Mouse (Mus musculus): ENCODE data around the gene Lamp1. TPM values are rescaled to one million over a fixed set of nuclear protein-coding genes. Genes with fewer than 3 reads are reported as not detected.
"Not testable (repeated sequence)": the region's sequence is repeated elsewhere in the genome, so short reads cannot be mapped to it uniquely, and the experiment has no call there.

Lamp1 gene
- polyA plus RNA-seq, 1 experiment from 2014 or later, result 361 TPM

- ATAC-seq (ENCODE audit: insufficient number of reproducible peaks, insufficient read depth, low FRiP score, low read depth), result no peak
- peaks cover 8 to 30% of the 10 kb centered on the region in 2 experiments for H3K4me1 ChIP-seq (ENCODE audit: control insufficient read depth in 2 of 2, insufficient read depth in 2 of 2, low read length in 2 of 2)
- H3K4me2 ChIP-seq (ENCODE audit: low read length), result 0 out of 2 replicates have a peak overlapping the region, but pooled peaks have one; percentile 4
- peak overlapping the region in 1 of 2 experiments; percentile 28; a peak in 2 of 4 replicates for H3K27ac ChIP-seq (replicated peaks in 1 of 2; ENCODE audit: control insufficient read depth in 1 of 2, insufficient read depth in 1 of 2, low read depth in 2 of 2, low read length in 2 of 2)
- 60% methylated on average over 7 of the region's 7 CpGs for WGBS
- H3K9ac ChIP-seq (ENCODE audit: low read length), result no peak overlapping the region; the same call in 1 of the 2 replicates
- no peaks in the 10 kb centered on the region for H3K9me3 ChIP-seq (ENCODE audit: control insufficient read depth, low read length)
- no peaks in the 10 kb centered on the region for H3K27me3 ChIP-seq (ENCODE audit: control insufficient read depth, insufficient read depth, low read length)
- no peak overlapping the region for H3K4me3 ChIP-seq (ENCODE audit: control insufficient read depth in 1 of 2, insufficient read depth in 1 of 2, low read depth in 1 of 2, low read length in 2 of 2)
- peaks cover 87% of the 10 kb centered on the region for H3K36me3 ChIP-seq (ENCODE audit: control insufficient read depth, insufficient read depth, low read length)
Measured at GRCm38 (mm10) chr8:13122887-13123421, 36.0 kb upstream of the Lamp1 start.

GRCm38 (mm10) chr8:13124897-13125296 lies 34.1 kb upstream of the Lamp1 start:
- Histone ChIP-seq H3K36me3 (ENCODE audit: control insufficient read depth, insufficient read depth, low read length) (peaks cover 88% of the 10 kb centered on the region), H3K9ac (ENCODE audit: low read length) (no peak overlapping the region)
- ATAC-seq (ENCODE audit: insufficient number of reproducible peaks, insufficient read depth, low FRiP score, low read depth), result no peak

GRCm38 (mm10) chr8:13132220-13132619 lies 26.7 kb upstream of the Lamp1 start:
- H3K4me2 ChIP-seq (ENCODE audit: low read length); H3K9ac ChIP-seq (ENCODE audit: low read length); H3K27ac ChIP-seq (replicated peaks in 1 of 2; ENCODE audit: control insufficient read depth in 1 of 2, insufficient read depth in 1 of 2, low read depth in 2 of 2, low read length in 2 of 2); H3K27me3 ChIP-seq (ENCODE audit: control insufficient read depth, insufficient read depth, low read length); ATAC-seq (ENCODE audit: insufficient number of reproducible peaks, insufficient read depth, low FRiP score, low read depth); H3K9me3 ChIP-seq (ENCODE audit: control insufficient read depth, low read length); H3K4me3 ChIP-seq (ENCODE audit: control insufficient read depth in 1 of 2, insufficient read depth in 1 of 2, low read depth in 1 of 2, low read length in 2 of 2); H3K4me1 ChIP-seq (ENCODE audit: control insufficient read depth in 2 of 2, insufficient read depth in 2 of 2, low read length in 2 of 2): not testable (repeated sequence)
- 64% methylated on average over 9 of the region's 9 CpGs for WGBS
- H3K36me3 ChIP-seq (ENCODE audit: control insufficient read depth, insufficient read depth, low read length), result peaks cover 99% of the 10 kb centered on the region

More at GRCm38 (mm10) chr8:13124897-13125296, 34.1 kb upstream of the Lamp1 start:
- H3K27me3 ChIP-seq (ENCODE audit: control insufficient read depth, insufficient read depth, low read length), result no peaks in the 10 kb centered on the region
- 86% methylated on average over 8 of the region's 8 CpGs for WGBS
- H3K4me1 ChIP-seq (ENCODE audit: control insufficient read depth in 2 of 2, insufficient read depth in 2 of 2, low read length in 2 of 2), result peaks cover 8 to 30% of the 10 kb centered on the region in 2 experiments
- no peaks in the 10 kb centered on the region for H3K9me3 ChIP-seq (ENCODE audit: control insufficient read depth, low read length)
- no peak overlapping the region for H3K4me2 ChIP-seq (ENCODE audit: low read length)
- no peak overlapping the region for H3K27ac ChIP-seq (replicated peaks in 1 of 2; ENCODE audit: control insufficient read depth in 1 of 2, insufficient read depth in 1 of 2, low read depth in 2 of 2, low read length in 2 of 2)
- H3K4me3 ChIP-seq (ENCODE audit: control insufficient read depth in 1 of 2, insufficient read depth in 1 of 2, low read depth in 1 of 2, low read length in 2 of 2), result no peak overlapping the region

GRCm38 (mm10) chr8:13139641-13140182 lies 19.2 kb upstream of the Lamp1 start:
- Histone ChIP-seq H3K36me3 (ENCODE audit: control insufficient read depth, insufficient read depth, low read length) (peaks cover 100% of the 10 kb centered on the region), H3K4me1 (ENCODE audit: control insufficient read depth in 2 of 2, insufficient read depth in 2 of 2, low read length in 2 of 2) (no peaks in the 10 kb centered on the region), H3K4me2 (ENCODE audit: low read length) (no peak overlapping the region), H3K9ac (ENCODE audit: low read length) (no peak overlapping the region), H3K4me3 (ENCODE audit: control insufficient read depth in 1 of 2, insufficient read depth in 1 of 2, low read depth in 1 of 2, low read length in 2 of 2) (no peak overlapping the region), H3K27ac (replicated peaks in 1 of 2; ENCODE audit: control insufficient read depth in 1 of 2, insufficient read depth in 1 of 2, low read depth in 2 of 2, low read length in 2 of 2) (no peak overlapping the region), H3K27me3 (ENCODE audit: control insufficient read depth, insufficient read depth, low read length) (no peaks in the 10 kb centered on the region), H3K9me3 (ENCODE audit: control insufficient read depth, low read length) (peaks cover 3% of the 10 kb centered on the region; the same call in 1 of the 2 replicates)
- ATAC-seq (ENCODE audit: insufficient number of reproducible peaks, insufficient read depth, low FRiP score, low read depth), result no peak
- 90% methylated on average over 6 of the region's 6 CpGs for WGBS

DNA sequence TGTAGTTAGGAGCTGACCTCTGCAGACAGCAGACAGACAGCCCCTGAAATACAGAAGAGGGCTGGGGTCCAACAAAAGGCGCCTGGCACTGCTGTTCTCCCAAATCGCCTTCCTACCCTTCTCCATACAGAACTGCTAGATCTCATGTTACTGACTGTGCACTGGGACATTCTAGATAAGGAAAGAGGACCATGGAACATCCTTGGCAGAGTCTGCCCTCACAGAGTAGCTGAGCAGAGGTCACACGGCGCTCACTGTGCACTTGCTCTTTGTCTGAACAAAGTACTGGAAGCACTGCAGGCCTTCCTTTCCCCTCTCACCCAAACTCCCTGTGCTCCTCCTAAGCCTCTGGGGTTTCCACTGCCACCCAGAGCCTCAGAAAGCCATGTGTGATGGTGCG lies 17.3 kb upstream of the Lamp1 start:
- Histone ChIP-seq H3K27me3 (ENCODE audit: control insufficient read depth, insufficient read depth, low read length) (no peaks in the 10 kb centered on the region), H3K9me3 (ENCODE audit: control insufficient read depth, low read length) (peaks cover 3% of the 10 kb centered on the region; the same call in 1 of the 2 replicates), H3K36me3 (ENCODE audit: control insufficient read depth, insufficient read depth, low read length) (peaks cover 100% of the 10 kb centered on the region), H3K4me2 (ENCODE audit: low read length) (no peak overlapping the region), H3K27ac (replicated peaks in 1 of 2; ENCODE audit: control insufficient read depth in 1 of 2, insufficient read depth in 1 of 2, low read depth in 2 of 2, low read length in 2 of 2) (no peak overlapping the region), H3K4me1 (ENCODE audit: control insufficient read depth in 2 of 2, insufficient read depth in 2 of 2, low read length in 2 of 2) (no peaks in the 10 kb centered on the region), H3K9ac (ENCODE audit: low read length) (no peak overlapping the region), H3K4me3 (ENCODE audit: control insufficient read depth in 1 of 2, insufficient read depth in 1 of 2, low read depth in 1 of 2, low read length in 2 of 2) (no peak overlapping the region)
- ATAC-seq (ENCODE audit: insufficient number of reproducible peaks, insufficient read depth, low FRiP score, low read depth), result no peak
- WGBS, result 75% methylated on average over 5 of the region's 5 CpGs

DNA sequence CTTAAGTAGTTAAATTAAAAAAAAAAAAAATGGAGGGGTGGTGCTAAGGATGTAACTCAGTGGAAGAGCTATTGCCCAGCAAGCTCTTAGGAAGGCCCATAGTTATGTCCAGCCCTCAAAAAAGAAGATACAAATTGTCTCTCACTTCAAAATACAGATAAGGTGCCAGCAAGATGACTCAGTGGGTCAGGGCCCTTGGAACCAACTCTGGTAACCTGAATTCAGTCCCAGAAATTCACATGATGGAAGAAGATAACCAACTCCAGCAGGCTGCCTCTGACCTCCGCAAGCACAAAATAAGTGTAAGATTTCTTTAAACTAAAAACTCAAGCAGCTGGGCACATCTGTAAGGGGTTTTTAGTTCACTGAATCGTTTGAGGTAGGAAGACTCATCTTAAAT lies 10.5 kb upstream of the Lamp1 start:
- Histone ChIP-seq H3K4me1 (ENCODE audit: control insufficient read depth in 2 of 2, insufficient read depth in 2 of 2, low read length in 2 of 2) (no peaks in the 10 kb centered on the region), H3K36me3 (ENCODE audit: control insufficient read depth, insufficient read depth, low read length) (peaks cover 72% of the 10 kb centered on the region)
- ATAC-seq (ENCODE audit: insufficient number of reproducible peaks, insufficient read depth, low FRiP score, low read depth), result no peak

GRCm38 (mm10) chr8:13149287-13149686 lies 9.7 kb upstream of the Lamp1 start:
- WGBS, result 98% methylated on average over 2 of the region's 2 CpGs
- H3K27me3 ChIP-seq (ENCODE audit: control insufficient read depth, insufficient read depth, low read length), result no peaks in the 10 kb centered on the region
- no peak overlapping the region for H3K27ac ChIP-seq (replicated peaks in 1 of 2; ENCODE audit: control insufficient read depth in 1 of 2, insufficient read depth in 1 of 2, low read depth in 2 of 2, low read length in 2 of 2)
- H3K9ac ChIP-seq (ENCODE audit: low read length), result no peak overlapping the region
- H3K4me2 ChIP-seq (ENCODE audit: low read length), result no peak overlapping the region
- H3K4me1 ChIP-seq (ENCODE audit: control insufficient read depth in 2 of 2, insufficient read depth in 2 of 2, low read length in 2 of 2), result no peaks in the 10 kb centered on the region
- ATAC-seq (ENCODE audit: insufficient number of reproducible peaks, insufficient read depth, low FRiP score, low read depth), result no peak
- H3K4me3 ChIP-seq (ENCODE audit: control insufficient read depth in 1 of 2, insufficient read depth in 1 of 2, low read depth in 1 of 2, low read length in 2 of 2), result no peak overlapping the region
- H3K36me3 ChIP-seq (ENCODE audit: control insufficient read depth, insufficient read depth, low read length), result peaks cover 71% of the 10 kb centered on the region
- no peaks in the 10 kb centered on the region for H3K9me3 ChIP-seq (ENCODE audit: control insufficient read depth, low read length)

More for the DNA sequence above, 10.5 kb upstream of the Lamp1 start:
- H3K4me3 ChIP-seq (ENCODE audit: control insufficient read depth in 1 of 2, insufficient read depth in 1 of 2, low read depth in 1 of 2, low read length in 2 of 2), result no peak overlapping the region
- no peak overlapping the region for H3K9ac ChIP-seq (ENCODE audit: low read length)
- no peak overlapping the region for H3K4me2 ChIP-seq (ENCODE audit: low read length)
- WGBS, result 89% methylated on average over 2 of the region's 2 CpGs
- H3K27me3 ChIP-seq (ENCODE audit: control insufficient read depth, insufficient read depth, low read length), result no peaks in the 10 kb centered on the region
- no peak overlapping the region for H3K27ac ChIP-seq (replicated peaks in 1 of 2; ENCODE audit: control insufficient read depth in 1 of 2, insufficient read depth in 1 of 2, low read depth in 2 of 2, low read length in 2 of 2)
- no peaks in the 10 kb centered on the region for H3K9me3 ChIP-seq (ENCODE audit: control insufficient read depth, low read length)

DNA sequence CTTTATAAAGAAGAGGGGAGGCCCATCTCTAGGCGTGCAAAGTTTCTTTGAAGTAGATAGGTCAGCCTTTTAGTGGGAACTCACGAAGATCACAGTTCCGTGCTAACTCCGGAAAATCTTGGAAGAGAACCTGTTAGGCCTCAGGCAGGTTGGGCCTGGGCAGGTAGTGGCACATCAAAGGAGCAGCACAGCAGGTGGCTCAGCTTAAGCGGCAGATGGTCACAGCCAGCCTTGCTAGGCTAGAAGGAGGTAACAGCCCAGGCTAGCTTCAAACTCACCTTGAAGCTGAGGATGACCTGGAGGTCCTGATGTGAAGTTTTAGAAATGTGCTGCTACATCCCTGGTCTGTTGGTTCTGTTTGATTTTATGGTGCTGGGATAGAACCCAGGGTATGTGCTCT lies 9.1 kb upstream of the Lamp1 start:
- H3K27ac ChIP-seq (replicated peaks in 1 of 2; ENCODE audit: control insufficient read depth in 1 of 2, insufficient read depth in 1 of 2, low read depth in 2 of 2, low read length in 2 of 2), result no peak overlapping the region
- no peaks in the 10 kb centered on the region for H3K9me3 ChIP-seq (ENCODE audit: control insufficient read depth, low read length)
- 55% methylated on average over 5 of the region's 5 CpGs for WGBS
- H3K4me2 ChIP-seq (ENCODE audit: low read length), result no peak overlapping the region
- no peaks in the 10 kb centered on the region for H3K27me3 ChIP-seq (ENCODE audit: control insufficient read depth, insufficient read depth, low read length)
- ATAC-seq (ENCODE audit: insufficient number of reproducible peaks, insufficient read depth, low FRiP score, low read depth), result no peak
- no peak overlapping the region for H3K9ac ChIP-seq (ENCODE audit: low read length)
- H3K36me3 ChIP-seq (ENCODE audit: control insufficient read depth, insufficient read depth, low read length), result peaks cover 66% of the 10 kb centered on the region
- H3K4me1 ChIP-seq (ENCODE audit: control insufficient read depth in 2 of 2, insufficient read depth in 2 of 2, low read length in 2 of 2), result no peaks in the 10 kb centered on the region
- no peak overlapping the region for H3K4me3 ChIP-seq (ENCODE audit: control insufficient read depth in 1 of 2, insufficient read depth in 1 of 2, low read depth in 1 of 2, low read length in 2 of 2)
